Mouse (Mus musculus) myocyte (in vitro differentiated cells): Measurements from ENCODE around the gene Dhrs7b.

Experiments
- CEBPB ChIP-seq: IDR thresholded peaks from 2 replicates; pipeline ENCODE4 v1.6.1; 2011; ENCODE audit warnings: mild to moderate bottlenecking, moderate library complexity; ENCODE audit not compliant: poor library complexity, insufficient read depth, severe bottlenecking
- E2F4 ChIP-seq: IDR thresholded peaks from one replicate; pipeline ENCODE4 v1.6.1; 2011; ENCODE audit warnings: mild to moderate bottlenecking, control low read depth, moderate library complexity; ENCODE audit not compliant: insufficient read depth
- MYOG ChIP-seq, 3 experiments: IDR thresholded peaks; one replicate each; pipeline ENCODE4 v1.6.1; 2011; ENCODE audit warnings: control low read depth in 2 of 3, low read depth in 2 of 3, mild to moderate bottlenecking in 2 of 3; ENCODE audit not compliant: insufficient read length in 2 of 3, control insufficient read depth in 1 of 3, insufficient read depth in 1 of 3
- POLR2A ChIP-seq: IDR thresholded peaks from one replicate; pipeline ENCODE4 v1.6.1; 2011; ENCODE audit warnings: low read depth, mild to moderate bottlenecking, control low read depth, moderate library complexity; ENCODE audit not compliant: insufficient read length
- POLR2AphosphoS2 ChIP-seq: IDR thresholded peaks from one replicate; pipeline ENCODE4 v1.6.1; 2011; ENCODE audit warnings: low read depth, control low read depth; ENCODE audit not compliant: insufficient read length
- TCF12 ChIP-seq: IDR thresholded peaks from one replicate; pipeline ENCODE4 v1.6.1; 2011; ENCODE audit warnings: mild to moderate bottlenecking, control low read depth; ENCODE audit not compliant: poor library complexity, insufficient read depth, severe bottlenecking
- TCF3 ChIP-seq: IDR thresholded peaks from one replicate; pipeline ENCODE4 v1.6.1; 2011; ENCODE audit warnings: low read depth, control low read depth; ENCODE audit not compliant: insufficient read length
- USF1 ChIP-seq: IDR thresholded peaks from one replicate; pipeline ENCODE4 v1.6.1; 2011; ENCODE audit warnings: low read depth, mild to moderate bottlenecking, control low read depth, moderate library complexity

DNA sequence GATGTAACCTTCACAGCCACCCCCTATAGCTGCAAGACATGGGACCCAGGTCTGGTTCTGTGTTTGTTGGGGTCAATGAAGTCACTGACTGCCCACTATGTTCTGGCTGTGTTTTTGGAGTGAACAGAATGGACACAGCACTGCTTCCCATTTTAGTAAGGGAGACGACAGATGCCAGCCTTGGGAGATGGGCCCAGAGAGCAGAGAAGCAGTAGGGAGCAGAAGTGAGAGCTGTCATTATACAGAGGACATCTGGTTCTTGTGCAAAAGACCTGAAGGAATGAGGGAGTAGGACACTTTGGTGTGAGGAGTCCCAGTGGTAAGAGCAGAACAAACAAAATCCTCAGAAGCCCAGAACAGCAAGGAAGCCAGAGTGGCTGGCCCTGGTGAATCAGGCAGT is 79.2 kb downstream of the Dhrs7b start:
- TF ChIP-seq POLR2A (no peak), POLR2AphosphoS2 (no peak), E2F4 (no peak), USF1 (no peak), MYOG (IDR thresholded peaks at IDR 0.05; ENCODE audit: control insufficient read depth in 1 of 3, insufficient read depth in 1 of 3, insufficient read length in 2 of 3, low read depth in 2 of 3) (no peak), TCF12 (no peak), CEBPB (no peak), TCF3 (no peak)
